ENCODE assay signal across 18 mouse cellular contexts in the genomic region with DNA sequence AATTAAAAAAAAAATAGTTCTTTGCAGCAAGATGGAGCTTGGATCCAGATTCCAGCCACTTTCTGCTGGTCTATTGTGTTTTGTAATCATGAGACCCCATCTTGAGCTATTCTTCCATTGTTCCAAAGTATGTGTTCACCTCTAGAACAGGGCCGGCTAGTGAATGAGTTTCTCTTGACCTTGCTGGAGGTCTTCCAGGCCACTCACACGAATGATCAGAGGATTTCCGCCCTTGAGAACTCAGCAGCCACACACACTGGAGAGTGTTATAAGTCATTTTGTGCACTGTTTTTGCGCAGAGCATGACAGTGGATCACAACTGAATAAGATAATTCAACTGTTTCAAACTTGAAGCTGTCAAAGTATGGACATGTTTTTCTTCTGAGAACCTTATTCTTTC.
DNase-seq lines count a peak whose midpoint lies in the region; ATAC-seq lines count a peak whose summit lies in the region.
"Had no signal": no experiment of that assay in that cellular context is flagged by ENCODE, and none has a peak within 500 bp of the region (broad histone marks: within the 10 kb centered on the region; RNA-seq: fewer than 3 reads in every experiment).

No protein-coding gene starts in this region.

- H3K9me3 ChIP-seq in embryonic facial prominence, embryonic 12.5 days, result no peaks in the 10 kb centered on the region
- no peaks in the 10 kb centered on the region for H3K9me3 ChIP-seq in embryonic facial prominence, embryonic 10.5 days
- H3K9me3 ChIP-seq in kidney, embryonic 15.5 days (replicated peaks), result no peaks in the 10 kb centered on the region
- H3K9me3 ChIP-seq: forebrain, embryonic 13.5 days; heart, embryonic 13.5 days had no signal

- 0 out of 2 replicates have a peak overlapping the region, but pooled peaks have one; percentile 54 for H3K4me2 ChIP-seq in embryonic facial prominence, embryonic 12.5 days (replicated peaks)
- H3K4me2 ChIP-seq in kidney, embryonic 15.5 days, result no peak overlapping the region
- H3K4me2 ChIP-seq: forebrain, embryonic 13.5 days; heart, embryonic 13.5 days had no signal

- H3K4me1 ChIP-seq in embryonic facial prominence, embryonic 12.5 days, result peaks cover 15% of the 10 kb centered on the region; the same call in 1 of the 2 replicates
- peaks cover 14% of the 10 kb centered on the region for H3K4me1 ChIP-seq in embryonic facial prominence, embryonic 10.5 days
- H3K4me1 ChIP-seq in kidney, embryonic 15.5 days, result peaks cover 13% of the 10 kb centered on the region

- no peak overlapping the region for H3K4me3 ChIP-seq in embryonic facial prominence, embryonic 12.5 days
- H3K4me3 ChIP-seq in embryonic facial prominence, embryonic 10.5 days, result no peak overlapping the region
- no peak overlapping the region for H3K4me3 ChIP-seq in kidney, embryonic 15.5 days (replicated peaks)
- H3K4me3 ChIP-seq: forebrain, embryonic 13.5 days; heart, embryonic 13.5 days had no signal

- no peaks in the 10 kb centered on the region for H3K27me3 ChIP-seq in embryonic facial prominence, embryonic 12.5 days
- H3K27me3 ChIP-seq in embryonic facial prominence, embryonic 10.5 days (replicated peaks; ENCODE audit: low read depth, poor library complexity, severe bottlenecking), result peaks cover 36% of the 10 kb centered on the region
- peaks cover 51% of the 10 kb centered on the region for H3K27me3 ChIP-seq in kidney, embryonic 15.5 days

- ATAC-seq in embryonic facial prominence, embryonic 12.5 days (ENCODE audit: insufficient number of reproducible peaks, insufficient read depth, low FRiP score, low TSS enrichment), result no peak
- no peak for ATAC-seq in kidney, embryonic 15.5 days (replicated peaks; ENCODE audit: low FRiP score)
- ATAC-seq: forebrain, embryonic 13.5 days; forebrain, postnatal 0 days; hindbrain, embryonic 16.5 days; inflammation-experienced regulatory T-cells, adult 6 months; intestine, postnatal 0 days had no signal

- no peak overlapping the region for H3K27ac ChIP-seq in embryonic facial prominence, embryonic 12.5 days
- H3K27ac ChIP-seq in embryonic facial prominence, embryonic 10.5 days (replicated peaks), result no peak overlapping the region
- no peak overlapping the region for H3K27ac ChIP-seq in kidney, embryonic 15.5 days
- H3K27ac ChIP-seq: forebrain, embryonic 13.5 days; heart, embryonic 13.5 days had no signal

- 83% methylated on average over 4 of the region's 4 CpGs for WGBS in embryonic facial prominence, embryonic 12.5 days
- WGBS in embryonic facial prominence, embryonic 10.5 days, result 83% methylated on average over 4 of the region's 4 CpGs
- 69% methylated on average over 4 of the region's 4 CpGs for WGBS in kidney, embryonic 15.5 days

- H3K36me3 ChIP-seq in embryonic facial prominence, embryonic 12.5 days, result no peaks in the 10 kb centered on the region
- no peaks in the 10 kb centered on the region for H3K36me3 ChIP-seq in embryonic facial prominence, embryonic 10.5 days (replicated peaks)
- H3K36me3 ChIP-seq in kidney, embryonic 15.5 days, result no peaks in the 10 kb centered on the region
- H3K36me3 ChIP-seq: heart, embryonic 13.5 days had no signal

- H3K9ac ChIP-seq in embryonic facial prominence, embryonic 12.5 days, result no peak overlapping the region
- H3K9ac ChIP-seq in kidney, embryonic 15.5 days, result no peak overlapping the region
- H3K9ac ChIP-seq: forebrain, embryonic 13.5 days; forebrain, postnatal 0 days; heart, embryonic 13.5 days had no signal

- no peak for DNase-seq in embryonic facial prominence, embryonic 10.5 days (ENCODE audit: low spot score)
- DNase-seq in kidney, postnatal 10 days, result peak; percentile 39
- peak; percentile 45 for DNase-seq in adrenal gland, postnatal 10 days
- peak; percentile 23 to 47 for DNase-seq in adrenal gland, postnatal 36 days
- DNase-seq in ovary, adult 18-20 months (ENCODE audit: low spot score), result no peak
- DNase-seq: cerebellum, adult 11-12 months; cerebellum, adult 9-10 months; cerebellum, postnatal 25 days; forebrain, postnatal 0 days; gastrocnemius, postnatal 14 days; heart, postnatal 36 days had no signal

Comparison
In these comparisons a context has a peak if more than half of its experiments do, and no peak if none do; other contexts are left out.
1. DNase-seq: peak in kidney, postnatal 10 days (single experiment), adrenal gland, postnatal 10 days (single experiment) and adrenal gland, postnatal 36 days (2 of 2); none in embryonic facial prominence, embryonic 10.5 days (single experiment) and ovary, adult 18-20 months (single experiment).